9 mouse cellular contexts compared by ENCODE assay signal in genomic region chr13:28947740-28948441, GRCm38 (mm10). TPM values are rescaled to one million over a fixed set of nuclear protein-coding genes. Genes with fewer than 3 reads are reported as not detected.
DNase-seq lines count a peak whose midpoint lies in the region; ATAC-seq lines count a peak whose summit lies in the region.
"Had no signal": no experiment of that assay in that cellular context is flagged by ENCODE, and none has a peak within 500 bp of the region (broad histone marks: within the 10 kb centered on the region; RNA-seq: fewer than 3 reads in every experiment).

No protein-coding gene starts in this region.

- no peak for ATAC-seq in liver, embryonic 11.5 days (replicated peaks; ENCODE audit: low FRiP score)
- ATAC-seq in limb, embryonic 11.5 days (ENCODE audit: insufficient number of reproducible peaks, low FRiP score, low TSS enrichment, low read depth) = 0 out of 2 replicates have a peak, but pooled peaks have one; percentile 12
- ATAC-seq in neural tube, embryonic 11.5 days (ENCODE audit: insufficient read depth, low FRiP score, low TSS enrichment) = 0 out of 2 replicates have a peak, but pooled peaks have one; percentile 8
- ATAC-seq: Patski had no signal

- WGBS in liver, embryonic 11.5 days = 51% methylated on average over 7 of the region's 7 CpGs
- WGBS in forebrain, embryonic 10.5 days = 23% methylated on average over 7 of the region's 7 CpGs
- WGBS in limb, embryonic 11.5 days = 25% methylated on average over 7 of the region's 7 CpGs
- 23% methylated on average over 7 of the region's 7 CpGs for WGBS in neural tube, embryonic 11.5 days

- H3K4me1 ChIP-seq in liver, embryonic 11.5 days (replicated peaks; ENCODE audit: control insufficient read depth, insufficient read depth, low read length) = peaks cover 8% of the 10 kb centered on the region
- peaks cover 30% of the 10 kb centered on the region for H3K4me1 ChIP-seq in forebrain, embryonic 10.5 days
- peaks cover 6% of the 10 kb centered on the region for H3K4me1 ChIP-seq in limb, embryonic 11.5 days (ENCODE audit: control insufficient read depth, insufficient read depth, low read length)
- H3K4me1 ChIP-seq in neural tube, embryonic 11.5 days (ENCODE audit: control insufficient read depth, insufficient read depth, low read length) = peaks cover 12% of the 10 kb centered on the region

- no peak overlapping the region for H3K27ac ChIP-seq in liver, embryonic 11.5 days (ENCODE audit: low read depth, low read length)
- H3K27ac ChIP-seq in forebrain, embryonic 10.5 days = peak overlapping the region; percentile 99
- no peak overlapping the region for H3K27ac ChIP-seq in limb, embryonic 11.5 days (replicated peaks; ENCODE audit: low read depth, low read length)
- H3K27ac ChIP-seq in neural tube, embryonic 11.5 days (ENCODE audit: low read depth, low read length) = peak overlapping the region; percentile 54; the same call in 1 of the 2 replicates

- H3K9ac ChIP-seq in liver, embryonic 11.5 days (ENCODE audit: low read depth, low read length) = no peak overlapping the region
- no peak overlapping the region for H3K9ac ChIP-seq in limb, embryonic 11.5 days (ENCODE audit: low read length)
- 0 out of 2 replicates have a peak overlapping the region, but pooled peaks have one; percentile 20 for H3K9ac ChIP-seq in neural tube, embryonic 11.5 days (ENCODE audit: low read length)

- no peaks in the 10 kb centered on the region for H3K9me3 ChIP-seq in liver, embryonic 11.5 days (ENCODE audit: control insufficient read depth, low read length)
- peaks cover 4% of the 10 kb centered on the region; the same call in 1 of the 2 replicates for H3K9me3 ChIP-seq in forebrain, embryonic 10.5 days
- no peaks in the 10 kb centered on the region; the same call in 1 of the 2 replicates for H3K9me3 ChIP-seq in limb, embryonic 11.5 days (ENCODE audit: control insufficient read depth, low read length)
- no peaks in the 10 kb centered on the region for H3K9me3 ChIP-seq in neural tube, embryonic 11.5 days (ENCODE audit: control insufficient read depth, low read length)

- H3K4me2 ChIP-seq in liver, embryonic 11.5 days = no peak overlapping the region
- peak overlapping the region; percentile 49; the same call in 1 of the 2 replicates for H3K4me2 ChIP-seq in limb, embryonic 11.5 days (ENCODE audit: low read depth, severe bottlenecking)
- H3K4me2 ChIP-seq in neural tube, embryonic 11.5 days (ENCODE audit: low read depth) = peak overlapping the region; percentile 58

- H3K27me3 ChIP-seq in liver, embryonic 11.5 days (replicated peaks; ENCODE audit: control insufficient read depth, insufficient read depth, low read length) = peaks cover 24% of the 10 kb centered on the region
- H3K27me3 ChIP-seq in forebrain, embryonic 10.5 days (ENCODE audit: poor library complexity, severe bottlenecking) = no peaks in the 10 kb centered on the region
- no peaks in the 10 kb centered on the region for H3K27me3 ChIP-seq in limb, embryonic 11.5 days (ENCODE audit: control insufficient read depth, insufficient read depth, low read length)
- H3K27me3 ChIP-seq in neural tube, embryonic 11.5 days (ENCODE audit: control insufficient read depth, insufficient read depth, low read length) = no peaks in the 10 kb centered on the region
- H3K27me3 ChIP-seq: Patski had no signal

- H3K4me3 ChIP-seq in liver, embryonic 11.5 days (ENCODE audit: low read depth, low read length) = no peak overlapping the region
- H3K4me3 ChIP-seq in forebrain, embryonic 10.5 days = peak overlapping the region; percentile 84
- H3K4me3 ChIP-seq in limb, embryonic 11.5 days (ENCODE audit: low read depth, low read length) = no peak overlapping the region
- peak overlapping the region; percentile 100 for H3K4me3 ChIP-seq in neural tube, embryonic 11.5 days (ENCODE audit: low read depth, low read length)

- DNase-seq in liver, embryonic 11.5 days (ENCODE audit: low spot score) = peak; percentile 35
- no peak for DNase-seq in liver
- no peak for DNase-seq in forebrain, embryonic 10.5 days (ENCODE audit: extremely low spot score, low spot score)
- peak; percentile 62 for DNase-seq in limb, embryonic 11.5 days (ENCODE audit: low spot score)
- DNase-seq in neural tube, embryonic 11.5 days (ENCODE audit: low spot score) = peak; percentile 48
- DNase-seq in cerebellum, adult 18-20 months = no peak
- DNase-seq in layer of hippocampus, adult 18-20 months (ENCODE audit: low spot score in 2 of 2) = no peak
- DNase-seq in adrenal gland, postnatal 14 days = no peak

- no peaks in the 10 kb centered on the region for H3K36me3 ChIP-seq in liver, embryonic 11.5 days (ENCODE audit: control insufficient read depth, insufficient read depth, low read length)
- peaks cover 34% of the 10 kb centered on the region for H3K36me3 ChIP-seq in forebrain, embryonic 10.5 days (replicated peaks)
- H3K36me3 ChIP-seq in limb, embryonic 11.5 days (ENCODE audit: control insufficient read depth, insufficient read depth, low read length) = no peaks in the 10 kb centered on the region
- H3K36me3 ChIP-seq in neural tube, embryonic 11.5 days (ENCODE audit: control insufficient read depth, insufficient read depth, low read length) = no peaks in the 10 kb centered on the region; the same call in 1 of the 2 replicates

RNA-seq across cellular contexts. Expression of gene Sox4, which starts 5.6 kb away (rescaled TPM):
- 16.8 and 17.1 TPM in 2 replicates for polyA plus RNA-seq in liver, embryonic 11.5 days (2014; fragmentation: Nextera tagmentation; extraction: Ambion mirVana)
- 50.5 and 52.0 TPM in 2 replicates for polyA plus RNA-seq in forebrain, embryonic 10.5 days (2016; fragmentation: Nextera tagmentation; extraction: Ambion mirVana)
- polyA plus RNA-seq in limb, embryonic 11.5 days (2014; fragmentation: Nextera tagmentation; extraction: Ambion mirVana) = 114 and 117 TPM in 2 replicates
- 165 and 172 TPM in 2 replicates for polyA plus RNA-seq in neural tube, embryonic 11.5 days (2014; fragmentation: Nextera tagmentation; extraction: Ambion mirVana)
- total RNA-seq in layer of hippocampus, adult 18-20 months (2021) = 10 to 100 TPM; 15.7 to 17.0 TPM
- 27.6 and 28.0 TPM in 2 replicates for total RNA-seq in adrenal gland, postnatal 14 days (2021)

Comparison
In these comparisons a context has a peak if more than half of its experiments do, and no peak if none do; other contexts are left out.
1. DNase-seq: peak in liver, embryonic 11.5 days (single experiment), limb, embryonic 11.5 days (single experiment) and neural tube, embryonic 11.5 days (single experiment); none in liver (single experiment), forebrain, embryonic 10.5 days (single experiment), cerebellum, adult 18-20 months (0 of 2), layer of hippocampus, adult 18-20 months (0 of 2) and adrenal gland, postnatal 14 days (single experiment).
2. H3K27ac ChIP-seq: peak in forebrain, embryonic 10.5 days (single experiment) and neural tube, embryonic 11.5 days (single experiment); none in liver, embryonic 11.5 days (single experiment) and limb, embryonic 11.5 days (single experiment).
3. H3K4me3 ChIP-seq: peak in forebrain, embryonic 10.5 days (single experiment) and neural tube, embryonic 11.5 days (single experiment); none in liver, embryonic 11.5 days (single experiment) and limb, embryonic 11.5 days (single experiment).